Mouse (Mus musculus) forebrain, embryonic 13.5 days (tissue): ENCODE results near the gene Gpr101. TPM values are rescaled to one million over a fixed set of nuclear protein-coding genes. Genes with fewer than 3 reads are reported as not detected.

ENCODE experiments used
- ATAC-seq: fragments of 200-750 bp; cut with Nextera tagmentation; 2 replicates; pipeline ENCODE4 v1.8.0; 2017
- H3K27ac ChIP-seq: fragments of 300-500 bp; sonication (generic); 2 replicates; pipeline ENCODE4 v1.5.1; 2015; ENCODE audit warnings: inconsistent platforms, mild to moderate bottlenecking, moderate library complexity
- H3K27me3 ChIP-seq: fragments of 300-500 bp; sonication (generic); 2 replicates; pipeline ENCODE4 v1.6.1; 2015; ENCODE audit warnings: mild to moderate bottlenecking, inconsistent platforms
- H3K36me3 ChIP-seq: fragments of 300-500 bp; sonication (generic); 2 replicates; pipeline ENCODE4 v1.6.1; 2015; ENCODE audit warnings: mild to moderate bottlenecking, inconsistent platforms; ENCODE audit not compliant: poor library complexity, severe bottlenecking
- H3K4me1 ChIP-seq: fragments of 300-500 bp; sonication (generic); 2 replicates; pipeline ENCODE4 v1.6.1; 2015; ENCODE audit warnings: inconsistent platforms
- H3K4me2 ChIP-seq: fragments of 300-500 bp; sonication (generic); 2 replicates; pipeline ENCODE4 v1.6.1; 2015; ENCODE audit warnings: inconsistent platforms, mild to moderate bottlenecking, moderate library complexity
- H3K4me3 ChIP-seq: fragments of 300-500 bp; sonication (generic); 2 replicates; pipeline ENCODE4 v1.5.1; 2015; ENCODE audit warnings: mild to moderate bottlenecking, inconsistent platforms
- H3K9ac ChIP-seq: fragments of 300-500 bp; sonication (generic); 2 replicates; pipeline ENCODE4 v1.6.1; 2015; ENCODE audit warnings: mild to moderate bottlenecking, inconsistent platforms
- H3K9me3 ChIP-seq: fragments of 300-500 bp; sonication (generic); replicated peaks from 2 replicates; pipeline ENCODE4 v1.6.1; 2016; ENCODE audit warnings: inconsistent platforms
- WGBS: fragments of 180-500 bp; shearing (Covaris S2); methylation state at CpG from one replicate; pipeline ENCODE4 v1.1.7; 2015; 5-methylcytosine and 5-hydroxymethylcytosine counted together
- polyA plus RNA-seq: library from polyadenylated mRNA; unstranded; fragments of >200 nt; fragmentation: Nextera tagmentation; extraction: Ambion mirVana; gene quantifications from 2 replicates; pipeline ENCODE4 v1.2.1, GENCODE M21; 2015

Gene Gpr101
- polyA plus RNA-seq: 0.04 and 0.15 TPM in 2 replicates

DNA sequence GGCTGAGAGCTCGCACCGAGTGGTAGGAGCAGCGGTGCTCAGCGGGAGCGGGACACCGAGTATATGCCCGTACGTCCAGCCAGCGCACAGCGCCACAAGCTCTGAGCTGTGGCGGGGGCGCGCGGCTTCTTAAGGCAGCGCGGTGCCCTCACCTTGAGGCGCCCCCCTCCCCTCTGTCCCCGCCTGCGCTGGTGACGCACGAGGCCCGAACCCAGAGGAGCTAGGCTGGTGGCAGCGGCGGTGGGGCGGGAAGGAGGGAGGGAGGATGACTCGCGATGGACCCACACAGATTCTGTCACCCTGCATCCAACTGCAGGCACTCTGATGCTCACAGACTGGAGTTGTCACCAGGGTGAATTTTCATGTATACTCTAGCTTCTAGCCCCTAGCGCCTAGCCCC, at the start of gene Gpr101:
TSS of gene Gpr101 (minus strand) at position 124 of the 400 bp plus-strand sequence.
- Histone ChIP-seq H3K36me3 (no peaks in the 10 kb centered on the region), H3K27ac (no peak within 1 kb of the TSS), H3K4me1 (no peaks in the 10 kb centered on the region), H3K9ac (peak within 1 kb of the TSS; percentile 50; the same call in 1 of the 2 replicates), H3K4me2 (peak within 1 kb of the TSS; percentile 69), H3K27me3 (peaks cover 8% of the 10 kb centered on the region; the same call in 1 of the 2 replicates), H3K9me3 (no peaks in the 10 kb centered on the region), H3K4me3 (peak within 1 kb of the TSS; percentile 39)
- ATAC-seq: peak; percentile 70; the same call in 1 of the 2 replicates
- 10% methylated on average over 16 of the region's 28 CpGs for WGBS

- H3K9ac ChIP-seq: no peak overlapping the region
- H3K36me3 ChIP-seq: no peaks in the 10 kb centered on the region
- H3K27me3 ChIP-seq: no peaks in the 10 kb centered on the region
- H3K4me1 ChIP-seq: no peaks in the 10 kb centered on the region
- 28% methylated on average over 28 of the region's 28 CpGs for WGBS
- ATAC-seq: peak; percentile 70
- no peaks in the 10 kb centered on the region for H3K9me3 ChIP-seq
- peak overlapping the region; percentile 28 for H3K4me3 ChIP-seq
- no peak overlapping the region for H3K27ac ChIP-seq
- H3K4me2 ChIP-seq: peak overlapping the region; percentile 52
These were observed 17.8 kb upstream of the Gpr101 start for GRCm38 (mm10) chrX:57521117-57522095.

GRCm38 (mm10) chrX:57506247-57506646, 2.7 kb upstream of the Gpr101 start:
- peaks cover 8% of the 10 kb centered on the region; the same call in 1 of the 2 replicates for H3K27me3 ChIP-seq
- H3K9me3 ChIP-seq: no peaks in the 10 kb centered on the region
- H3K4me3 ChIP-seq: no peak overlapping the region
- H3K36me3 ChIP-seq: no peaks in the 10 kb centered on the region
- H3K4me2 ChIP-seq: no peak overlapping the region
- H3K27ac ChIP-seq: no peak overlapping the region
- ATAC-seq: no peak
- no peaks in the 10 kb centered on the region for H3K4me1 ChIP-seq
- no peak overlapping the region for H3K9ac ChIP-seq
- 90% methylated on average over 1 of the region's 1 CpGs for WGBS

Other genes starting within 250 kb of the Gpr101 start
- gene Arhgef6, start 165.0 kb downstream of the Gpr101 start, polyA plus RNA-seq: 4.4 and 6.4 TPM in 2 replicates
- 285 and 301 TPM in 2 replicates for gene Rbmx, start 110.7 kb downstream of the Gpr101 start, polyA plus RNA-seq
- not detected in 2 replicates for gene Gm364, start 94.6 kb downstream of the Gpr101 start, polyA plus RNA-seq